ENCODE assay signal across 9 mouse cellular contexts in the genomic region with DNA sequence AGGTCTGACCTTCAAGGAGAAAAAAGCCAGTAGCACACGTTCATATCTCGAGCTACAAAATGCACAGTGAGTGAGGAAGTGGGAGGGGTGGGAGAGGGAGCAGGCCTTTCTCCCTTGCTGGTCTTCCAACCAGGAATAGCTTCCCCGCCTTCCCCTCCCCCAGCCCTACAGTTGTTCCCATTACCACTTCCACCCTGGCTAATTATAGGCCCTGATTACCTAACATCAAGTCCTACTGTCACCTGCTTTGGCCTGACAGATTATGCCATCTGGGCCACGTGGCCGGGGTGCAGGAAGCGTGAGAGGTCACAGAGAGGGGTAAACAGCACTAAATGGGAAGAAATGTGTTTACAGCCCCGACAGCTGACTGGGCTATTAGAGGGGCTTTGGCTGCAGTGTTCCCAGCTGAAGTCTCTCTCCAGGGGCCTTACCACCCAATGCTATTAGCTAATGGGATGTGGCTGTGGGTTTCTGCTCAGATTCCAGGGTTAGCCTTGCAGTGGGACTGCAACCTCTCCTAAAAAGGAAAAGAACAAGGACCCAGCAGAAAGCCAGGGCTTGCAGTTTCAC.
DNase-seq lines count a peak whose midpoint lies in the region; ATAC-seq and TF ChIP-seq lines count a peak whose summit lies in the region.
"Had no signal": no experiment of that assay in that cellular context is flagged by ENCODE, and none has a peak within 500 bp of the region (broad histone marks: within the 10 kb centered on the region; RNA-seq: fewer than 3 reads in every experiment).

No protein-coding gene starts in this region.

- no peaks in the 10 kb centered on the region for H3K9me3 ChIP-seq in forebrain, embryonic 16.5 days (ENCODE audit: control insufficient read depth, low read length)
- H3K9me3 ChIP-seq in hindbrain, embryonic 10.5 days, result no peaks in the 10 kb centered on the region
- H3K9me3 ChIP-seq in liver, embryonic 12.5 days (replicated peaks), result no peaks in the 10 kb centered on the region

- no peak overlapping the region for H3K27ac ChIP-seq in forebrain, embryonic 16.5 days (ENCODE audit: low read length)
- 0 out of 2 replicates have a peak overlapping the region, but pooled peaks have one; percentile 23 for H3K27ac ChIP-seq in hindbrain, embryonic 10.5 days
- H3K27ac ChIP-seq in liver, embryonic 12.5 days, result no peak overlapping the region

- no peak overlapping the region for H3K4me3 ChIP-seq in forebrain, embryonic 16.5 days (replicated peaks; ENCODE audit: low read length)
- H3K4me3 ChIP-seq in hindbrain, embryonic 10.5 days, result no peak overlapping the region
- no peak overlapping the region for H3K4me3 ChIP-seq in liver, embryonic 12.5 days
- no peak overlapping the region for H3K4me3 ChIP-seq in myocyte
- H3K4me3 ChIP-seq: erythroblast, embryonic 14.5 days had no signal

- H3K27me3 ChIP-seq in forebrain, embryonic 16.5 days (replicated peaks; ENCODE audit: control insufficient read depth, insufficient read depth, low read length), result no peaks in the 10 kb centered on the region
- H3K27me3 ChIP-seq in hindbrain, embryonic 10.5 days (ENCODE audit: insufficient read depth, poor library complexity, severe bottlenecking), result no peaks in the 10 kb centered on the region
- H3K27me3 ChIP-seq in liver, embryonic 12.5 days (replicated peaks), result no peaks in the 10 kb centered on the region
- no peaks in the 10 kb centered on the region for H3K27me3 ChIP-seq in myocyte (ENCODE audit: control insufficient read depth, insufficient read depth, insufficient read length)

- H3ac ChIP-seq in myocyte (ENCODE audit: control insufficient read depth, insufficient read length), result no peak overlapping the region

- TF ChIP-seq POLR2A in myocyte (IDR thresholded peaks at IDR 0.05; ENCODE audit: insufficient read length, low read depth), result no peak

- no peaks in the 10 kb centered on the region for H3K79me2 ChIP-seq in myocyte (ENCODE audit: control insufficient read depth, insufficient read depth)

- peaks cover 14% of the 10 kb centered on the region for H3K4me1 ChIP-seq in forebrain, embryonic 16.5 days (replicated peaks; ENCODE audit: control insufficient read depth, insufficient read depth, low read length)
- peaks cover 10% of the 10 kb centered on the region for H3K4me1 ChIP-seq in hindbrain, embryonic 10.5 days (replicated peaks)
- peaks cover 9% of the 10 kb centered on the region; the same call in 1 of the 2 replicates for H3K4me1 ChIP-seq in liver, embryonic 12.5 days

- ATAC-seq in forebrain, embryonic 16.5 days, result peak; percentile 69
- ATAC-seq in liver, embryonic 12.5 days, result peak; percentile 40; the same call in 1 of the 2 replicates
- no peak for ATAC-seq in erythroblast, adult 5-6 weeks (replicated peaks; ENCODE audit: low FRiP score, poor library complexity, severe bottlenecking)

- no peak overlapping the region for H3K9ac ChIP-seq in forebrain, embryonic 16.5 days (replicated peaks; ENCODE audit: low read depth, low read length)
- no peak overlapping the region for H3K9ac ChIP-seq in liver, embryonic 12.5 days

- peak; percentile 63 for DNase-seq in gastrocnemius, adult 18-20 months (ENCODE audit: low spot score)
- DNase-seq in gastrocnemius, postnatal 4 days (ENCODE audit: low spot score in 2 of 2), result no peak
- peak; percentile 31 for DNase-seq in hindbrain, embryonic 10.5 days (ENCODE audit: low spot score)
- DNase-seq in right cerebral cortex, postnatal 10 days (ENCODE audit: low spot score in 2 of 2), result no peak

- WGBS in forebrain, embryonic 16.5 days, result 5% methylated on average over 7 of the region's 7 CpGs
- 27% methylated on average over 7 of the region's 7 CpGs for WGBS in hindbrain, embryonic 10.5 days
- WGBS in liver, embryonic 12.5 days (ENCODE audit: insufficient replicate concordance), result 27% methylated on average over 7 of the region's 7 CpGs

- H3K4me2 ChIP-seq in forebrain, embryonic 16.5 days (ENCODE audit: low read length), result no peak overlapping the region
- H3K4me2 ChIP-seq in liver, embryonic 12.5 days, result no peak overlapping the region
- peak overlapping the region; percentile 37 for H3K4me2 ChIP-seq in myocyte (ENCODE audit: low read depth)

- H3K36me3 ChIP-seq in forebrain, embryonic 16.5 days (ENCODE audit: control insufficient read depth, insufficient read depth), result no peaks in the 10 kb centered on the region
- no peaks in the 10 kb centered on the region for H3K36me3 ChIP-seq in hindbrain, embryonic 10.5 days
- no peaks in the 10 kb centered on the region for H3K36me3 ChIP-seq in liver, embryonic 12.5 days
- no peaks in the 10 kb centered on the region for H3K36me3 ChIP-seq in myocyte (ENCODE audit: control insufficient read depth, insufficient read depth)

TF ChIP-seq in myocyte, 11 proteins besides CTCF, POLR2A, EP300 and RAD21:
- TF ChIP-seq MYOG (IDR thresholded peaks at IDR 0.05; ENCODE audit: control insufficient read depth in 1 of 3, insufficient read depth in 1 of 3, insufficient read length in 2 of 3, low read depth in 2 of 3), result peak; percentile 63 to 94 (median 86)
- TF ChIP-seq USF1 (IDR thresholded peaks at IDR 0.05; ENCODE audit: low read depth), result peak; percentile 77
- no peak for TF ChIP-seq MAX (IDR thresholded peaks at IDR 0.05; ENCODE audit: low read depth)
- TF ChIP-seq MYOD1 (IDR thresholded peaks at IDR 0.05; ENCODE audit: control insufficient read depth in 1 of 3, insufficient read length in 2 of 3, low read depth in 2 of 3), result peak; percentile 88 to 98 (median 94)
- no peak for TF ChIP-seq E2F4 (IDR thresholded peaks at IDR 0.05; ENCODE audit: insufficient read depth)
- TF ChIP-seq CEBPB (IDR thresholded peaks at IDR 0.05; ENCODE audit: insufficient read depth, poor library complexity, severe bottlenecking), result peak; percentile 33; the same call in 1 of the 2 replicates
- no peak for TF ChIP-seq TCF3 (IDR thresholded peaks at IDR 0.05; ENCODE audit: insufficient read length, low read depth)
- no peak for TF ChIP-seq REST (IDR thresholded peaks at IDR 0.05; ENCODE audit: insufficient read depth, insufficient read length)
- TF ChIP-seq POLR2AphosphoS2 (IDR thresholded peaks at IDR 0.05; ENCODE audit: insufficient read length, low read depth), result no peak
- peak; percentile 65 for TF ChIP-seq SRF (IDR thresholded peaks at IDR 0.05; ENCODE audit: control insufficient read depth, insufficient read length, low read depth)
- peak; percentile 88 for TF ChIP-seq TCF12 (IDR thresholded peaks at IDR 0.05; ENCODE audit: insufficient read depth, poor library complexity, severe bottlenecking)

Comparison
In these comparisons a context has a peak if more than half of its experiments do, and no peak if none do; other contexts are left out.
1. DNase-seq: peak in gastrocnemius, adult 18-20 months (single experiment) and hindbrain, embryonic 10.5 days (single experiment); none in gastrocnemius, postnatal 4 days (0 of 2) and right cerebral cortex, postnatal 10 days (0 of 2).